8 mouse cellular contexts compared by ENCODE assay signal in genomic region chr15:78541606-78542005, GRCm38 (mm10). TPM values are rescaled to one million over a fixed set of nuclear protein-coding genes. Genes with fewer than 3 reads are reported as not detected.
A peak's percentile ranks its signal among the peaks of the same experiment; 100 is the strongest.
DNase-seq lines count a peak whose midpoint lies in the region; ATAC-seq lines count a peak whose summit lies in the region.
"Had no signal": no experiment of that assay in that cellular context is flagged by ENCODE, and none has a peak within 500 bp of the region (broad histone marks: within the 10 kb centered on the region; RNA-seq: fewer than 3 reads in every experiment).

No protein-coding gene starts in this region.

- H3K27ac ChIP-seq in heart, embryonic 16.5 days (ENCODE audit: low read length), result peak overlapping the region; percentile 49; the same call in 1 of the 2 replicates

- peak; percentile 76 for ATAC-seq in heart, embryonic 16.5 days (replicated peaks; ENCODE audit: extremely low read depth, insufficient read depth, low FRiP score)

- peak; percentile 37 for DNase-seq in layer of hippocampus, adult 11-12 months (ENCODE audit: low spot score)
- DNase-seq in layer of hippocampus, adult 18-20 months (ENCODE audit: low spot score in 2 of 2), result no peak
- DNase-seq in brain, adult 2 months (ENCODE audit: low read depth, low spot score), result peak; percentile 93
- DNase-seq in cerebellum, adult 11-12 months, result peak; percentile 91
- DNase-seq in spleen, postnatal 4 days (ENCODE audit: low spot score in 2 of 2), result no peak
- DNase-seq in thymus, postnatal 14 days, result no peak

- no peak overlapping the region for H3K4me2 ChIP-seq in heart, embryonic 16.5 days (ENCODE audit: low read depth, low read length)

- H3K4me3 ChIP-seq in heart, embryonic 16.5 days (ENCODE audit: low read length), result no peak overlapping the region
- H3K4me3 ChIP-seq: megakaryocyte, embryonic 14.5 days had no signal

- H3K9me3 ChIP-seq in heart, embryonic 16.5 days (replicated peaks; ENCODE audit: control insufficient read depth, low read length), result no peaks in the 10 kb centered on the region
- H3K9me3 ChIP-seq: megakaryocyte, embryonic 14.5 days had no signal

- peak overlapping the region; percentile 10; the same call in 1 of the 2 replicates for H3K9ac ChIP-seq in heart, embryonic 16.5 days (ENCODE audit: low read length)

- H3K27me3 ChIP-seq in heart, embryonic 16.5 days (ENCODE audit: control insufficient read depth, insufficient read depth, low read length), result peaks cover 22% of the 10 kb centered on the region

- 10% methylated on average over 3 of the region's 3 CpGs for WGBS in heart, embryonic 16.5 days

- no peaks in the 10 kb centered on the region for H3K36me3 ChIP-seq in heart, embryonic 16.5 days (ENCODE audit: control insufficient read depth, insufficient read depth)

- peaks cover 24% of the 10 kb centered on the region for H3K4me1 ChIP-seq in heart, embryonic 16.5 days (ENCODE audit: control insufficient read depth, insufficient read depth, low read length)

RNA-seq across cellular contexts. Expression of gene Sstr3, which starts 2.9 kb away (rescaled TPM):
- 10 to 100 TPM; 30.4 to 31.6 TPM for total RNA-seq in layer of hippocampus, adult 18-20 months (2021)
- 0.09 TPM in 1 of 2 replicates, not detected in the other for polyA plus RNA-seq in heart, embryonic 16.5 days (2015; fragmentation: Nextera tagmentation; extraction: Ambion mirVana)

RNA-seq across cellular contexts. Expression of gene C1qtnf6, which starts 10.4 kb away (rescaled TPM):
- total RNA-seq in layer of hippocampus, adult 18-20 months (2021), result 1 to 10 TPM; 2.5 to 3.4 TPM
- polyA plus RNA-seq in heart, embryonic 16.5 days (2015; fragmentation: Nextera tagmentation; extraction: Ambion mirVana), result 33.1 and 33.5 TPM in 2 replicates

RNA-seq across cellular contexts. Expression of gene Rac2, which starts 31.0 kb away (rescaled TPM):
- 1 to 10 TPM; 1.4 to 1.9 TPM for total RNA-seq in layer of hippocampus, adult 18-20 months (2021)
- 38.2 and 88.5 TPM in 2 replicates for polyA plus RNA-seq in heart, embryonic 16.5 days (2015; fragmentation: Nextera tagmentation; extraction: Ambion mirVana)

RNA-seq across cellular contexts. Expression of gene Il2rb, which starts 46.5 kb away (rescaled TPM):
- total RNA-seq in layer of hippocampus, adult 18-20 months (2021), result under 1 TPM; 0.07 to 0.15 TPM
- 1.8 and 4.9 TPM in 2 replicates for polyA plus RNA-seq in heart, embryonic 16.5 days (2015; fragmentation: Nextera tagmentation; extraction: Ambion mirVana)

RNA-seq across cellular contexts. Expression of gene Cyth4, which starts 55.2 kb away (rescaled TPM):
- total RNA-seq in layer of hippocampus, adult 18-20 months (2021), result 10 to 100 TPM; 20.0 to 26.3 TPM
- 7.0 and 9.6 TPM in 2 replicates for polyA plus RNA-seq in heart, embryonic 16.5 days (2015; fragmentation: Nextera tagmentation; extraction: Ambion mirVana)

Comparison
In these comparisons a context has a peak if more than half of its experiments do, and no peak if none do; other contexts are left out.
1. DNase-seq: peak in layer of hippocampus, adult 11-12 months (single experiment), brain, adult 2 months (single experiment) and cerebellum, adult 11-12 months (single experiment); none in layer of hippocampus, adult 18-20 months (0 of 2), spleen, postnatal 4 days (0 of 2) and thymus, postnatal 14 days (single experiment).